Mouse (Mus musculus) hindbrain, embryonic 13.5 days (tissue): ENCODE results near the gene Stx12. TPM values are rescaled to one million over a fixed set of nuclear protein-coding genes. Genes with fewer than 3 reads are reported as not detected.

Source experiments
- ATAC-seq: fragments of 200-750 bp; cut with Nextera tagmentation; 2 replicates; pipeline ENCODE4 v1.8.0; 2017; ENCODE audit warnings: moderate TSS enrichment; ENCODE audit not compliant: low FRiP score
- H3K27ac ChIP-seq: fragments of 300-500 bp; sonication (generic); 2 replicates; pipeline ENCODE4 v1.5.1; 2015; ENCODE audit warnings: inconsistent platforms, mild to moderate bottlenecking, moderate library complexity
- H3K27me3 ChIP-seq: fragments of 300-500 bp; sonication (generic); 2 replicates; pipeline ENCODE4 v1.6.1; 2015; ENCODE audit warnings: mild to moderate bottlenecking, inconsistent platforms
- H3K36me3 ChIP-seq: fragments of 300-500 bp; sonication (generic); 2 replicates; pipeline ENCODE4 v1.6.1; 2015; ENCODE audit warnings: mild to moderate bottlenecking, inconsistent platforms
- H3K4me1 ChIP-seq: fragments of 300-500 bp; sonication (generic); replicated peaks from 2 replicates; pipeline ENCODE4 v1.6.1; 2015; ENCODE audit warnings: inconsistent platforms
- H3K4me2 ChIP-seq: fragments of 300-500 bp; sonication (generic); 2 replicates; pipeline ENCODE4 v1.6.1; 2015; ENCODE audit warnings: inconsistent platforms, mild to moderate bottlenecking, moderate library complexity
- H3K4me3 ChIP-seq: fragments of 300-500 bp; sonication (generic); 2 replicates; pipeline ENCODE4 v1.5.1; 2015; ENCODE audit warnings: mild to moderate bottlenecking, inconsistent platforms
- H3K9ac ChIP-seq: fragments of 300-500 bp; sonication (generic); 2 replicates; pipeline ENCODE4 v1.6.1; 2015; ENCODE audit warnings: mild to moderate bottlenecking, inconsistent platforms
- H3K9me3 ChIP-seq: fragments of 300-500 bp; sonication (generic); 2 replicates; pipeline ENCODE4 v1.6.1; 2016; ENCODE audit warnings: inconsistent platforms
- WGBS: fragments of 180-500 bp; shearing (Covaris S2); methylation state at CpG from one replicate; pipeline ENCODE4 v1.1.7; 2015; 5-methylcytosine and 5-hydroxymethylcytosine counted together
- polyA plus RNA-seq: library from polyadenylated mRNA; unstranded; fragments of >200 nt; fragmentation: Nextera tagmentation; extraction: Ambion mirVana; gene quantifications from 2 replicates; pipeline ENCODE4 v1.2.1, GENCODE M21; 2015

The Stx12 gene
- polyA plus RNA-seq, 1 experiment from 2014 or later: 141 TPM

DNA sequence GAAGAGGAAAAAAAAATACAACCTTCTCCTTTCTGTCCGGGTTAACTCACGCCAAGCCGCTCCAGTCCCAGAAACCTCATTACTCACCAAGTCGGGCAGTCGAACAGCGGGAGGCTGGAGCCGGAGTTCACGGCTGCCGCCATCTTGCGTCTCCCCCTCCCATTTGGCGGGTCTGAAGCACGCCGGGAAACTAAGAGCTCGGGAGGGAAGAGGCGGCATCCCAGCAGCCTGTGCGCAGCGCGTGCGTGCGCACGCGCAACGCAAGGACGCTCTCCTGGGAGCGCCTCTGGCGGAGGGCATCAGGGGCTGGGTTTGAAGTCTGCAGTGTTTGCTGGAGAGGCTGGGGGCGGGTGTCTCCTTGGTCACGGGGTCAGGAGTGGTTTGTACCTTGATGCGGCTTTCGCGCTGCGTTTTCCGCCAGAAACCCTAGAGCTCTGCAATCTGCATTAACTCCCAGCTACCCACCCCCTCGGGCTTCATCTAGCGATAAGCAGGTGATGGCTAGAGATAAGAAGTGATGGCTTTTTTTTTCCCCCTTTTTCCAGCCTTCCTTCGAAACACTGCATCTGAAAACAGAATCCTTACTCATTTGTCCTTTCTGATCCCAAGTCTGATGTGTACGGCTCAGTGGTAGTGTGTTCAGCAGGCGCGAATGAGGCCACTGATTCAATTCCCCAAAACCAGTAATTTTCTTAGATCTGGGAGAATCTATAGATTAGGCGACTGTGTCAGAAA, 41.2 kb downstream of the Stx12 start, which contains the start of gene Ppp1r8:
Gene Ppp1r8 (minus strand): TSS at position 200 of the 735 bp plus-strand sequence.
- peak; percentile 99 for ATAC-seq
- no peaks in the 10 kb centered on the region for H3K9me3 ChIP-seq
- 2% methylated on average over 40 of the region's 40 CpGs for WGBS

DNA sequence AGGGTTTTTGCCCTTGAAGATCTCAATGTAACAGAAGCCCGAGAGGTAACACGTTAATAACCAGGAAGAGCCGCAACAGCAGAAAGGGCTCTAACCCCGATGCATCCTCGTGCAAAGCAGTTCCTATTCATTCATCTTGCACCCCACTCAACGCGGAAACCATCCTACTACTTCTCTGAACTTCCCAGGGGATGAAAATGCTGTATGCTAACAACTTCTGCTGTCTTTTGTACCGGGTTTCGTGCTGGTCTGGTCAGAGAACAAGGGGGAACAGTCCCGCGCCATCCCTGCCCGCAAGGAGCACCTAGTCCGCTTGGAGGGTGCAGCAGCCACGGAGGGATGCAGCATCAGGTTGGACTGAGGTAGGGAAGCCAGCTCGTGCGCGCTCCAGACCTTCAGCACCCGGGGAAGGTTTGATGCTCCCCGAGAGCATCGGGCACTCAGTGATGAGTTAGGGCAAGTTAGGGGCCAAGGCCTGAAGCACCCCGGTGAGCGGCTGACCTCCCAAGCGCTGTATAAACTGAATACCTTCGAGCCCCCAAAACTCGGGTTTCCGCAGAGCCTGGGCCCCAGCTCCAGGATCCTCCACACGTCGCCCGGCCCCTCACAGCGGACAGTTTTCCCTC, 41.9 kb downstream of the Stx12 start:
- H3K4me2 ChIP-seq: peak overlapping the region; percentile 77
- WGBS: under 1% methylated on average over 30 of the region's 30 CpGs
- no peaks in the 10 kb centered on the region for H3K27me3 ChIP-seq
- peak overlapping the region; percentile 87 for H3K27ac ChIP-seq
- peak; percentile 67 for ATAC-seq
- H3K4me1 ChIP-seq: peaks cover 17% of the 10 kb centered on the region
- H3K9me3 ChIP-seq: no peaks in the 10 kb centered on the region
- peak overlapping the region; percentile 93 for H3K4me3 ChIP-seq
- H3K9ac ChIP-seq: peak overlapping the region; percentile 94
- H3K36me3 ChIP-seq: peaks cover 33% of the 10 kb centered on the region

More for the DNA sequence above, 41.2 kb downstream of the Stx12 start, which contains the start of gene Ppp1r8:
- Histone ChIP-seq H3K36me3 (peaks cover 33% of the 10 kb centered on the region), H3K4me2 (peak within 1 kb of the TSS; percentile 77), H3K4me1 (peaks cover 17% of the 10 kb centered on the region), H3K4me3 (peak within 1 kb of the TSS; percentile 93), H3K9ac (peak within 1 kb of the TSS; percentile 94), H3K27ac (peak within 1 kb of the TSS; percentile 87), H3K27me3 (no peaks in the 10 kb centered on the region)

DNA sequence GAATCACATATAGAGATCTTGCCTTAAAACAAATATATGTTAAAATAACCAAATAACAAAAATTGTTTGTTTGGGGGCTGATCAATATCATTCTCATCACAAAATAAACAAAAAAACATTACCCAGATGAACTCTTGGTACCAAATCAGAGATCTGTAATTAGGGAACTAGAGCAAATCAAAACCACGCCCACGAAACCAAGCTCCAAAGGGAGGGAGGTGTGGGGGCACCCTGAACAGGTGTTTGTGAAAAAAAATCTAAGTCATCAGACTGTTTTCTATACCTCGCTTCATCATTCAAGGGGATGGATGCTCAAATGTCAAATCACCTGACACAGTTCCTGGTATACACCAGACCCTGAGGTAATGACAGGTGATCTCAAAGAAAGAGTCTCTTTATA, 42.8 kb downstream of the Stx12 start:
- WGBS: 89% methylated on average over 3 of the region's 3 CpGs
- H3K27ac ChIP-seq: 0 out of 2 replicates have a peak overlapping the region, but pooled peaks have one; percentile 3
- H3K9me3 ChIP-seq: no peaks in the 10 kb centered on the region
- H3K4me1 ChIP-seq: peaks cover 17% of the 10 kb centered on the region
- peaks cover 41% of the 10 kb centered on the region for H3K36me3 ChIP-seq
- no peaks in the 10 kb centered on the region for H3K27me3 ChIP-seq
- peak overlapping the region; percentile 94 for H3K9ac ChIP-seq
- no peak for ATAC-seq
- peak overlapping the region; percentile 77 for H3K4me2 ChIP-seq
- peak overlapping the region; percentile 93 for H3K4me3 ChIP-seq

DNA sequence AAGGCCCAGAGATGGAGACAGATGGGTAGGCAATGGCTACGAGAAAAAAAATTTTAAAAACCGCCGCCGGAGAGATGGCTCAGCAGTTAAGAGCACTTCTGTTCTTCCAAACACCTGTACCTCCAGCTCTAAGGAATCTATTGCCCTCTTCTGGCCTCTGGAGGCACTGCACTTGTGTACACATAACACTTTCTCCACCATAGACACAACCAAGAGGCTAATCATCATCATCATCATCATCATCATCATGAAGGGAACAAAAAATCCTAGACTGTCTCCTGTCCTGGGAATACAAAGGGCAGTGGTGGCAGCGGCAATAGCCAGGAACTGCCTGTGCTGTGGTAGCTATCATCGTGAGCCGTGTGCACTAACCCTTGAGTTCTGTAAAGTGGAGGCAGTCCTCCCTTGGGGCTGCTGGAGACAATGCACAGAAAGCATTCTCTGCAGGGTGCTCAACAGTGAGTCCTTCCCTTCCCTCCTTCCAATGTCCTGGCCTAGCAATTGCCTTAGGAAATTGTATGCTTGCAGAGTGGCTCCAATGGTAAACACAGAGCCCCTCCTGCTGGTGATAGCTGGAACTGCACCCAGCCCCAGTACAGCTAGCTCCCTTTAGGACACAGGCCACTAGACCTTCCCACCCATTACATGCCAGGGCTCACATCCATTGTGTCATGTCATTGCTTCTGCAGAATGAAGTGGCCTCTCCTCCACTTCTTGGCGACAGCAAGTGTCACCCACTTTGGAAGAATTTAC, 60.5 kb downstream of the Stx12 start:
- Histone ChIP-seq H3K4me3 (no peak overlapping the region), H3K27me3 (no peaks in the 10 kb centered on the region), H3K9ac (no peak overlapping the region), H3K4me2 (no peak overlapping the region), H3K36me3 (peaks cover 42% of the 10 kb centered on the region), H3K27ac (no peak overlapping the region), H3K9me3 (peaks cover 17% of the 10 kb centered on the region), H3K4me1 (no peaks in the 10 kb centered on the region)
- 76% methylated on average over 8 of the region's 8 CpGs for WGBS
- ATAC-seq: no peak

DNA sequence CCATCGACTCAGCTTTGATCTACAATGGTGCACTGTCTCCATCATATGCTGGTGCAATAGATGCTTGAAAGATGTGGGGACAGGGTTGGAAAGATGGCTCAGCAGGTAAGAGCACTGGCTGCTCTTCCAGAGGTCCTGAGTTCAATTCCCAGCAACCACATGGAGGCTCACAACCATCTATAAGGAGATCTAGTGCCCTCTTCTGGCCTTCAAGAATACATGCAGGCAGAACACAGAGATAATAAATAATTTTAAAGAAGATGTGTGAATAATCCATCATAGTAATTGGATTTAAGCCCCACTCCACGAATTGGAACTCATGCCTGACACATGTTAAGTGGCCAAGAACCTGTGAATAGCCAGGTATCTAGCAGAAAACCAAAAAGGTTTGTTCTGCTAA, 65.9 kb downstream of the Stx12 start:
- Histone ChIP-seq H3K9ac (no peak overlapping the region), H3K4me3 (no peak overlapping the region), H3K4me1 (no peaks in the 10 kb centered on the region), H3K9me3 (peaks cover 17% of the 10 kb centered on the region), H3K36me3 (no peaks in the 10 kb centered on the region; the same call in 1 of the 2 replicates), H3K27ac (no peak overlapping the region), H3K27me3 (no peaks in the 10 kb centered on the region), H3K4me2 (no peak overlapping the region)
- WGBS: 54% methylated on average over 2 of the region's 2 CpGs
- no peak for ATAC-seq

DNA sequence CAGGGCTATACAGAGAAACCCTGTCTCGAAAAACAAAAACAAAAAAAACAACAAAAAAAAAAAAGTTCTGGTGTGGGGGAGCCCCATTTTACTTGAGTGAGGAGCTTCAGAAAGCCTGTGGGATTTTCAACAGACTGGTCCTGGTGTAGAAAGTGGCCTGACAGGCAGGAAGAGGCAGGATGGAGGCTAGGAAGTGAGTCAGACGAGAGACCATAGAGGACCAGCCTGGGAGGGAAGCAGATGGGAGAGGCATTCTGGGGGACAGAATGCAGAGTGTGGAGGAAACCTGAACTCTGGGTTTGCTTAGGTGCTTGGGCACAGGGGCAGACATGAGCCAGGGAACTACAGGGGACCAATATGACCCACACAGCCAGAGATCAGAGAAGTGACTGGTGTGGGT, 67.5 kb downstream of the Stx12 start:
- H3K36me3 ChIP-seq: no peaks in the 10 kb centered on the region; the same call in 1 of the 2 replicates
- H3K4me2 ChIP-seq: no peak overlapping the region
- no peaks in the 10 kb centered on the region for H3K27me3 ChIP-seq
- no peak overlapping the region for H3K9ac ChIP-seq
- no peak overlapping the region for H3K27ac ChIP-seq
- WGBS: 84% methylated on average over 2 of the region's 2 CpGs
- no peak for ATAC-seq
- no peak overlapping the region for H3K4me3 ChIP-seq
- H3K4me1 ChIP-seq: no peaks in the 10 kb centered on the region
- H3K9me3 ChIP-seq: peaks cover 17% of the 10 kb centered on the region

DNA sequence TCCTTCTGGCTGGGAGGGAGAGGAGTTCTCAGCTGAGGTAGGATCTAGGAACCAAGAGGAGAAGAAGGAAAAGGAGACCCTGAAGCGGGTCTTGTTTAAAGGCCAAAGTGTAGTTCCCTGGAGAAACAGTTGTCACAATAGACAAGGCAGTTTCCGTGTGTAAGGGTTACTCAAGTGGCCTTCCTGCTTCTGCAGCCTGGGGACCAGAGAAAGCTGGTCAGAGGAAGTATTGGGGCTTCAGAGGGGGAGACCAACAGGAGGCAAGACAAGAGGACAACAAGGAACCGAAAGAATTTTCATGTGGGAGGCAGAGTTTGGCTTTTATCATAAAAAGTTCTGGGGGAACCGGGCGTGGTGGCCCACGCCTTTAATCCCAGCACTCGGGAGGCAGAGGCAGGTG, 67.9 kb downstream of the Stx12 start:
- Histone ChIP-seq H3K9ac (no peak overlapping the region), H3K36me3 (no peaks in the 10 kb centered on the region; the same call in 1 of the 2 replicates), H3K4me1 (no peaks in the 10 kb centered on the region), H3K27me3 (no peaks in the 10 kb centered on the region), H3K9me3 (peaks cover 16% of the 10 kb centered on the region), H3K4me2 (no peak overlapping the region), H3K27ac (no peak overlapping the region), H3K4me3 (no peak overlapping the region)
- no peak for ATAC-seq
- WGBS: 90% methylated on average over 7 of the region's 7 CpGs

DNA sequence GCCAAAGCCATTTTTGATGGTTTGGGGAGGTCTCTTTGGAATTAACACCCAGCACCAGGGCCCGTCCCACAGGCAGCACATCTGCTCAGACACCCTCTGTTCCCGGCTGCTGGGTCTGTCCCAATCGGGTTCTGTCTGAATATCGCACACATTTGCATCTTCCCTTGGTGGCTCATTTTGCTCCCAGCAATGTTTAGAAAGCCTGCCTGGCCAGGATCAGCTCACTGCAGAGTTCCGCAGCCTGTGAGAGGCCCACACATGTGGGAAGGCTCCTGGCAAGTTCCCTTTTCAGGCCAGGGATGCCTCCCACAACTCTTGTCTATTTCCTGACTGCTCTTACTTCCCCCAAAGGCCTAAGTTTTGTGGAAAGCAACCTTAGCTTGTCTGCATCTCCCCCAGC, 74.7 kb downstream of the Stx12 start:
- Histone ChIP-seq H3K9me3 (no peaks in the 10 kb centered on the region), H3K4me2 (no peak overlapping the region), H3K4me3 (no peak overlapping the region), H3K4me1 (no peaks in the 10 kb centered on the region), H3K27me3 (no peaks in the 10 kb centered on the region), H3K36me3 (no peaks in the 10 kb centered on the region), H3K9ac (no peak overlapping the region), H3K27ac (no peak overlapping the region)
- 86% methylated on average over 5 of the region's 5 CpGs for WGBS
- ATAC-seq: no peak

DNA sequence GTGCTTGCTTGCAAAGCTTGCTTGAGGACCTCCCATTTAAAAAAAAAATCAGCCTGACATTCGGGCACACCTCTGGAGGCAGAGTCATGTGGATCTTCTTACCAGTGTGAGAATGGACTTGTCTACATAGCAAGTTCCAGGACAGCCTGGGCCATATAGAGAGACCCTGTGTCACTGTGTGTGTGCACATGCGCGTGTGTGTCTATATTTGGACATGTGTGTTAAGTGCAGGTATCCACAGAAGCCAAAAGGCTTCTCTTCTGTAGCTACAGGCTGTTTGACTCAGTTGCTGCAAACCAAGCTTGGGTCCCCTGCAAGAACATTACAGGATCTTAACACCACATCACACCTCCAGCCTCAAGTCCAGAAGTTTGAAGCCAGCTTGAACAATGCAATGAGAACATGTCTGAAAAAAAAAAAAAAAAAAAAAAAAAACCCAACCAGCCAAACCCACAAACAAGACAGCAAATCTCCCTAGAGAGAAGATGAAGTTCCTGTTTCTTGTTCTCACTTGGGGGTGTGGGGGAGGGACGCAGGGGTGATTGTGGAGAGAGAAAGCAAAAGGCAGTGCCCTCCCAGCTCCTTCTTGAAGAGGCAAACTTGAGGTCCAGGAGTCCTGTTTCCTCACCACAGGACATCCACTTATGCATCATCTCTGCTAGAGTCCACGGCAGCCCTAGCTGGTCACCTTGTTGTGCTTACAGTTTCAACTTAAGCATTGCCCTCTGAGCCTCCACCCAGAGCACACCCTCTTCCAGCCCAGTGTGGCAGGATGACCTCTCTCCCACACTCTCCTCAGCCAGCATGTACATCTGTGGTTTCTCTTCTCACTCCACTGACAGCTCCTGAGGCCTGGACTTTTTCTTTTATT, 76.3 kb downstream of the Stx12 start:
- Histone ChIP-seq H3K4me2 (no peak overlapping the region), H3K27me3 (no peaks in the 10 kb centered on the region), H3K4me3 (no peak overlapping the region), H3K36me3 (no peaks in the 10 kb centered on the region), H3K27ac (no peak overlapping the region), H3K4me1 (no peaks in the 10 kb centered on the region), H3K9ac (no peak overlapping the region), H3K9me3 (no peaks in the 10 kb centered on the region)
- ATAC-seq: no peak
- WGBS: 80% methylated on average over 5 of the region's 5 CpGs

DNA sequence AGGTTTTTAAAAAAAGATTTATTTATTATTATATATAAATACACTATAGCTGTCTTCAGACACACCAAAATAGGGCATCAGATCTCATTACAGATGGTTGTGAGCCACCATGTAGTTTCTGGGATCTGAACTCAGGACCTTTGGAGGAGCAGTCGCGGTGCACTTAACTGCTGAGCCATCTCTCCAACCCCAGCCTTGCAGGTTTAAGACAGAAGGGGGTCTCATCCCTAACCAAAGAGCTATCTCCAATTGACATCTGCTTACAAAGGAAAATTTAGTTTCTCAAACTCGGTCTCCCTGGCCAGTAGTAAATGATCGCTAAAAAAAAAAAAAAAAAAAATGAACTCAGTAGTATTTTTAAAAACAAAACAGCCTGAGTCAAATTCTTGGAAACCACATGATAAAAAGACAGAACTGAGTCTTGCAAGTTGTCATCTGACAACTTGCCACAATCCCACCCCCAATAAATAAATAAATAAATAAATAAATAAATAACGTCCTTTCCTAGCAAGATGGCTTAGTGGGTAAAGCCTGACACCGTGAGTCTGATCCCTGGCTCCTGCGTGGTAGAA, 77.6 kb downstream of the Stx12 start:
- no peak overlapping the region for H3K4me3 ChIP-seq

DNA sequence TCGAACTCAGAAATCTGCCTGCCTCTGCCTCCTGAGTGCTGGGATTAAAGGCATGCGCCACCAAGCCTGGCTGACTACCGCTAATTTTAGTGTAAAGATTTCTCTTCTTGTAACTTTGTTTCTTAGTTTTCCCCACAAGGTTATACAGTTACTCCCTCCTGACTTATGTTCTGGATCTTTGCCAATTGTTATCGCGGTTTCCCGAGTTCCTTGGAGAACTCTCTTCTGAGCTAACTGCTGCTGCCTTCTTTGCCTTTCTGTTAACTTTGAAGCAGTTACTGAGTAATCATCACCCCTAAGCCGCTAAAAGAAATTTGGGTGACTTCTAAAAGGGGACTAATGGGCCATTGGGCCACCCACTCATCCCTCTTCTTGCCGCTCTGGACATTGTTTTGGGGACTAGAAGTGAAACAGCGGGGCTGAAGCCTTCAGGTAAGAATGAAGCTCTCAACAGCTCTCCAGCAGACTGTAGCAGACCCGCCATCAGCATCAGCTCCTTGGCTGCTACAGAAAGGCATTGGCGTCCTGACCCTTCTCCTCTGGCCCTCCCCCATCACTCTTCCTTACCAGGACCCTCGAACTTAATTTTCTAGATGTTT, 78.6 kb downstream of the Stx12 start:
- no peaks in the 10 kb centered on the region for H3K27me3 ChIP-seq
- H3K9me3 ChIP-seq: no peaks in the 10 kb centered on the region
- H3K4me3 ChIP-seq: no peak overlapping the region
- H3K4me1 ChIP-seq: no peaks in the 10 kb centered on the region
- H3K27ac ChIP-seq: no peak overlapping the region
- WGBS: 89% methylated on average over 12 of the region's 12 CpGs
- H3K9ac ChIP-seq: no peak overlapping the region
- no peak overlapping the region for H3K4me2 ChIP-seq
- ATAC-seq: no peak
- no peaks in the 10 kb centered on the region for H3K36me3 ChIP-seq

More for the DNA sequence above, 77.6 kb downstream of the Stx12 start:
- WGBS: 95% methylated on average over 7 of the region's 7 CpGs
- ATAC-seq: no peak
- H3K4me1 ChIP-seq: no peaks in the 10 kb centered on the region
- H3K27me3 ChIP-seq: no peaks in the 10 kb centered on the region
- H3K9ac ChIP-seq: no peak overlapping the region
- no peaks in the 10 kb centered on the region for H3K9me3 ChIP-seq
- no peak overlapping the region for H3K27ac ChIP-seq
- H3K4me2 ChIP-seq: no peak overlapping the region
- H3K36me3 ChIP-seq: no peaks in the 10 kb centered on the region
